In the genomic region with DNA sequence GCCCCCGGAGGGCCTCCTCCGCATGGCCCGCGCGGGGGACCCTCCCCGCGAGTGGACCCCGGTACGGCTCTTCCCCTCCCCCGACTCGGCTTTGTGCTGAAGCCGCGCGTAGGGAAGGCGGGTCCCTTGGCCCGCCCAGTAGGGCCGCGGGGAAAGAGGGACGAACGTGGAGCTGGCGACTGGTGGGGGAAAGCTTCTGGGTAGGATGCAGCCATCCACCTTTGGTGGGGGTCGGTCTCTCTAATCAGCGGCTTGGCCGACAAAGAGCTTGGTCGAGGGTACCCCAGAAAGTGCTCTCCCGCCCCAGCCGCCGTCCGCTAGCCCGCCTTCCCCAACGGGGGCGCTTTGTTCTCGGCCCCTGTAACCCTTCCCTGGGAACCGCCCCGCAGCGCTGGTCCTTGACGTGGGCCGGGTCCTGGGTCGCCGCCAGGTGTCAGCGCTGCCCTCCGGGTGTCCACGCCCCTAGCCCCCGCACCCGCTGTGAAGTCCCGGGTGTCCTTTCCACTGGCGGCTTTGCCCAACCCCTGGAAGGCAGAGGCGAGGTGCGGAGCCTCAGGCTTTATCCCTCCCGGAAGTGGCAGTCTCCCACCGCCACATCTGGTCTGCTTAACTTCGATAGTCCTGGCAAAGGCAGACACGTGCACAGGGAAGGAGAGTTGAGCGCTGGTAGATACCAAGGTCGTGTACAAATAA, we compare ENCODE assay signal across 8 mouse cellular contexts. TPM values are rescaled to one million over a fixed set of nuclear protein-coding genes. Genes with fewer than 3 reads are reported as not detected.
DNase-seq lines count a peak whose midpoint lies in the region; ATAC-seq and TF ChIP-seq lines count a peak whose summit lies in the region.

No protein-coding gene starts in this region.

- peak overlapping the region; percentile 99 for H3K4me2 ChIP-seq in heart, embryonic 11.5 days
- peak overlapping the region; percentile 97 for H3K4me2 ChIP-seq in kidney, embryonic 15.5 days

- no peaks in the 10 kb centered on the region for H3K36me3 ChIP-seq in heart, embryonic 11.5 days (ENCODE audit: control insufficient read depth, insufficient read depth, low read length)
- no peaks in the 10 kb centered on the region for H3K36me3 ChIP-seq in kidney, embryonic 15.5 days
- H3K36me3 ChIP-seq in small intestine, adult 2 months (ENCODE audit: control insufficient read depth, insufficient read depth, low read length), result no peaks in the 10 kb centered on the region

- ATAC-seq in heart, embryonic 11.5 days (replicated peaks; ENCODE audit: insufficient number of reproducible peaks, low FRiP score, low TSS enrichment), result peak; percentile 60; the same call in 1 of the 2 replicates
- peak; percentile 46 for ATAC-seq in kidney, embryonic 15.5 days (replicated peaks; ENCODE audit: low FRiP score)

- no peak for TF ChIP-seq CTCF in cortical plate, adult 2 months (IDR thresholded peaks at IDR 0.05; ENCODE audit: extremely low read depth, insufficient read depth, low read length)
- TF ChIP-seq CTCF in small intestine, adult 2 months (IDR thresholded peaks at IDR 0.05; ENCODE audit: extremely low read depth, insufficient read length, insufficient replicate concordance, low read depth, low read length), result peak; percentile 17; the same call in 1 of the 2 replicates

- DNase-seq in right cerebral cortex, postnatal 4 days, result peak; percentile 58
- DNase-seq in right cerebral cortex, postnatal 36 days (ENCODE audit: low spot score in 2 of 2), result no peak
- DNase-seq in lung, postnatal 25 days (ENCODE audit: low spot score), result peak; percentile 58
- DNase-seq in frontal cortex, postnatal 14 days (ENCODE audit: low spot score in 2 of 2), result no peak

- no peak for TF ChIP-seq POLR2A in cortical plate, adult 2 months (IDR thresholded peaks at IDR 0.05; ENCODE audit: extremely low read depth, insufficient read depth, low read length)
- TF ChIP-seq POLR2A in small intestine, adult 2 months (IDR thresholded peaks at IDR 0.05; ENCODE audit: low read depth, low read length), result no peak

- WGBS in heart, embryonic 11.5 days (ENCODE audit: insufficient replicate concordance), result under 1% methylated on average over 53 of the region's 55 CpGs
- WGBS in kidney, embryonic 15.5 days, result under 1% methylated on average over 50 of the region's 55 CpGs
- under 1% methylated on average over 55 of the region's 55 CpGs for WGBS in small intestine, adult 2 months

- H3K4me1 ChIP-seq in cortical plate, adult 2 months (ENCODE audit: control insufficient read depth, insufficient read depth, low read length), result no peaks in the 10 kb centered on the region
- H3K4me1 ChIP-seq in heart, embryonic 11.5 days (ENCODE audit: control insufficient read depth, insufficient read depth, low read length), result 0 out of 2 replicates have a peak, but pooled peaks cover 2% of the 10 kb centered on the region
- peaks cover 24% of the 10 kb centered on the region for H3K4me1 ChIP-seq in kidney, embryonic 15.5 days
- peaks cover 23% of the 10 kb centered on the region; the same call in 1 of the 2 replicates for H3K4me1 ChIP-seq in small intestine, adult 2 months (ENCODE audit: control insufficient read depth, insufficient read depth, insufficient read length, low read length)

- H3K27ac ChIP-seq in cortical plate, adult 2 months (ENCODE audit: insufficient read depth, low read length), result no peak overlapping the region
- peak overlapping the region; percentile 50; the same call in 1 of the 2 replicates for H3K27ac ChIP-seq in heart, embryonic 11.5 days (ENCODE audit: low read depth, low read length)
- H3K27ac ChIP-seq in kidney, embryonic 15.5 days, result peak overlapping the region; percentile 89
- peak overlapping the region; percentile 69 for H3K27ac ChIP-seq in small intestine, adult 2 months (ENCODE audit: insufficient read depth, low read depth, low read length)

- H3K4me3 ChIP-seq in cortical plate, adult 2 months (ENCODE audit: insufficient read depth, low read length), result peak overlapping the region; percentile 41
- peak overlapping the region; percentile 78 for H3K4me3 ChIP-seq in heart, embryonic 11.5 days (ENCODE audit: low read depth, low read length)
- peak overlapping the region; percentile 84 for H3K4me3 ChIP-seq in kidney, embryonic 15.5 days (replicated peaks)
- peak overlapping the region; percentile 90 for H3K4me3 ChIP-seq in small intestine, adult 2 months (ENCODE audit: low read depth, low read length)

- H3K27me3 ChIP-seq in heart, embryonic 11.5 days (ENCODE audit: control insufficient read depth, insufficient read depth, low read length), result 0 out of 2 replicates have a peak, but pooled peaks cover 2% of the 10 kb centered on the region
- H3K27me3 ChIP-seq in kidney, embryonic 15.5 days, result 0 out of 2 replicates have a peak, but pooled peaks cover 2% of the 10 kb centered on the region
- H3K27me3 ChIP-seq in small intestine, adult 2 months (ENCODE audit: control insufficient read depth, insufficient read depth, low read length), result no peaks in the 10 kb centered on the region

- H3K9me3 ChIP-seq in heart, embryonic 11.5 days (replicated peaks; ENCODE audit: control insufficient read depth, low read length), result no peaks in the 10 kb centered on the region
- H3K9me3 ChIP-seq in kidney, embryonic 15.5 days (replicated peaks), result no peaks in the 10 kb centered on the region; the same call in 1 of the 2 replicates

- H3K9ac ChIP-seq in heart, embryonic 11.5 days (ENCODE audit: low read depth, low read length), result peak overlapping the region; percentile 85
- peak overlapping the region; percentile 82 for H3K9ac ChIP-seq in kidney, embryonic 15.5 days

RNA-seq across cellular contexts. Expression of a gene that starts 1.5 kb away (rescaled TPM):
- polyA plus RNA-seq in cortical plate, adult 2 months (2012; rRNA removed), result 1.7 and 2.0 TPM in 2 replicates
- polyA plus RNA-seq in heart, embryonic 11.5 days (2014; fragmentation: Nextera tagmentation; extraction: Ambion mirVana), result 28.5 and 37.3 TPM in 2 replicates
- 63.7 and 66.7 TPM in 2 replicates for polyA plus RNA-seq in kidney, embryonic 15.5 days (2015; fragmentation: Nextera tagmentation; extraction: Ambion mirVana)
- 42.5 and 75.4 TPM in 2 replicates for polyA plus RNA-seq in small intestine, adult 2 months (2012; rRNA removed)

Comparison
In these comparisons a context has a peak if more than half of its experiments do, and no peak if none do; other contexts are left out.
1. DNase-seq: peak in right cerebral cortex, postnatal 4 days (single experiment) and lung, postnatal 25 days (single experiment); none in right cerebral cortex, postnatal 36 days (0 of 2) and frontal cortex, postnatal 14 days (0 of 2).
2. Peak in every context shown above with its lines, with median percentiles within 50 percentile points of each other: H3K4me3 ChIP-seq.